Mouse (Mus musculus): Measurements from ENCODE around the gene Gm49369.
"Not testable (repeated sequence)": the region's sequence is repeated elsewhere in the genome, so short reads cannot be mapped to it uniquely, and the experiment has no call there.

The Gm49369 gene

DNA sequence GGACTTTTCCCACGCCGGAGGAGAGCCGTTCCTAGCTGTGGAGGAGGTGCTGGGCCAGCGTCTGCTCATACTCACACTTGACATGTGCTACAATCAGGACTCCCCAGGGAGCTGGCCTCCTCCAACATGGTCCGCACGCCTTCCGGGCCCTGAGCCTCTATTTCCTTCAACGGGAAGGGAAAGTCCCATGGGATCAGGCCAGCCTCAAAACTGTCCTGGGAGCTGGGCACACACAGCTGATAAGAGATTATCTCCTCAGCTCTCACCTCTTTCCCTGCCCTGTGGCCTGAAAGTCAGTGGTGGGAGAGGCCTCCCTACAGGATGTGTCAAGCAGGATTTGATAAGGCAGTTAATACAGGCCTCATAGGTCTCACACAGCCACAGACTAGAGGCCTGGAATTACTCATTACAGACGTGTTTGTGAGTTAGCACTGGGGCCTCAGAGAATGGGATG, 52.2 kb downstream of the Gm49369 start:
- no peak for DNase-seq (ENCODE audit: low read depth, low spot score)

DNA sequence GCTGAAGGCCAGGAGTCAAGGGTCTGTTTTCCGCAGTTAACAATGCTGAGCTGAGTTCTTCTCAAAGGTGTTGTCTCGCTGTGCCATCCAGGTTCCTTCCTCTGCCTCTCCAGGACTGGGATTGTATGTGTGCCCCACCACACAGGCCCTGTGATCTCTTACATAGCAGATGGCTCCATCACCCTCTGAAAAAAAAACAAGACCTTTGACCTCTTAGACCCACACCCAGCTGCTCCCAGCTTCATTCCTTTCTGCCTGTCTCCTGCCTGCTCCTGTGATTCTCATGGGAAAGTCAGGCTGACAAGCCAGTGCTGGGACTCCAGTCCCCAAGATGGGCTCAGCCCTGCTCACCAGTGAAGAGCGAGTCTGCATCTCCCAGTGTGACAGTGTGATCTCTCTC, 54.0 kb downstream of the Gm49369 start:
- DNase-seq (ENCODE audit: low read depth, low spot score) = no peak

DNA sequence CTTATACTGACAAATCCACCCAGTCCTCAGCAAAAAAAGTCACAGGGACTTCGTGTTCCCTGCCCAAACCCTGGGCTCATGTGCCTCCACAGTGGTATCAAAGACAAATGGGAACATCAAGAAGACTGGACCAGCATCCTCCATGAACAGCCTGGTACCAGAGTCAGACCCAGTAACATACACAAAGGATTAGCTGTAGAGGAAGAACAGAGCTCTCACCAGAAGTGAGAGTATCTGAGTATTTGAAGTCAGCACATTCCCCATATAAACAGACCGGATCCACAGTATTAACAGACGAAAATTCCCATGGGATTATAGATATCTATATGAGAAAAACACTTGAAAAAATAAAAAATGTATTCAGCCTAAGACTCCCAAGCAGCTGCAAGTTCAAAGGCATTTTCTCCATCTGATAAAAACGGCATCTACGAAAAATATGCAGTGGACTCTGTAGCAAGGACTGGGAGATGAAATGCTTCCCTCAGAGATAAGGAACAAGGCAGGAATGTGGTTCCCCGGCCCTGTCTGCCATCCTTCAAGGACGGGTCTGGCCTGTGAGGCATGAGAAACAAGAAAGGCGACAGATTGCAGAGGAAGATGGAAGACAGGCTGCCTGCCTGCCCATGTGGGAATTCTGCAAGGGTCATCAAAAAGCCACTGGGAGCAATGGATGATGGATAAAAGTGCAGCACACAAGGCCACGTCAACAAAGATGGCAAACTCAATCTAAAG, 55.6 kb downstream of the Gm49369 start:
- no peak for DNase-seq (ENCODE audit: low read depth, low spot score)

DNA sequence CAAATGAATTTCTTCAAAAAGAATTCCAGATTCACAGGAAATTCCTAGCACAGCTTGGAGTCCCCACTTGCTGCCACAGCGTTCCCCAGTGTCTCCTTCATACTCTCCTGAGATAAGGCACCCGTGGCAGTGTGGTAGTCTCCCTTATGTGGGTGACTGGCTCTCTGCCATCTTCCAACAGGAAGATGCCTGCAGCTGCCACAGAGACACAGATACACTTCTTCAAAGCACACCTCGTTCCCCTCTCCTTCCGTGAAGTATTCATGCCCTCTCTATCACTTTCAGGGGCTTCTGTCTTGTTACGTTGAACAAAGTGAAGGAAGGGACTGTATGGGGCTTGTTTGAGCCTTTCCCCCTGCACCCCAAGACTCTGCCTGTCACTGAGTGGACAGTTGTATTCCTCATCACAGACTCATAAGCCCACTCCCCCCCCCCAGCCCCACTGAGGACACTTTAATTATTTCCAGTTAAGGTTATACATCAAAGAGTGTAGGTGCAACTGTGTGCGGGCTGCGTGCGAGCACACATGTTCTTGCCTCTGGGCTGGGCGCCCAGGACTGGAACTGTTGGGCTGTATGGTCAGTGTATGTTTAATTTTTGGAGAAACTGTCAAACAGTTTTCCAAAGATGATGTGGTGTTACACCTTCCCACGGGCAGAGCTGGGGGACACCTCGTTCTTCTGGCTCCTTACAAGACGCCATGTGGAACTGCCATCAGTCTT, 58.9 kb downstream of the Gm49369 start:
- DNase-seq (ENCODE audit: low read depth, low spot score) = no peak

DNA sequence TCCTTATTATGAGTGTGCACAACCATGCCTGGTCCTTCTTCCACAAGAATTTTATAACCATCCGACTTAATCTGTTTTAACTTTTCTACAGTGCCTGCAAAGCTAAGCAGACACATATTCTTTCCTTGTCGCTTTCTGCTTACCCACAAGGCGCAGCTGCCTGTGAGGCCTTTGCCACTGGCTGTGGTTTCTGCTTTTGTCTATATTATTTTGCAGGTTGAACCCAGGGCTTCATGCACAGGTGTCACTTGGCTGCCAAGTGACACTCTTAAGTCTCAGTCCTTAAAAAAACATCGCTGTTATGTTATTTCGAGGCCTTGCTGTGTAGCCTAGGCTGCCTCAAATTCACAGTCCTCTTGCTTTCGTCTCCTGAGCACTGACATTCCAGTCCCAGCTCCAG, 59.8 kb downstream of the Gm49369 start:
- DNase-seq (ENCODE audit: low read depth, low spot score) = no peak

DNA sequence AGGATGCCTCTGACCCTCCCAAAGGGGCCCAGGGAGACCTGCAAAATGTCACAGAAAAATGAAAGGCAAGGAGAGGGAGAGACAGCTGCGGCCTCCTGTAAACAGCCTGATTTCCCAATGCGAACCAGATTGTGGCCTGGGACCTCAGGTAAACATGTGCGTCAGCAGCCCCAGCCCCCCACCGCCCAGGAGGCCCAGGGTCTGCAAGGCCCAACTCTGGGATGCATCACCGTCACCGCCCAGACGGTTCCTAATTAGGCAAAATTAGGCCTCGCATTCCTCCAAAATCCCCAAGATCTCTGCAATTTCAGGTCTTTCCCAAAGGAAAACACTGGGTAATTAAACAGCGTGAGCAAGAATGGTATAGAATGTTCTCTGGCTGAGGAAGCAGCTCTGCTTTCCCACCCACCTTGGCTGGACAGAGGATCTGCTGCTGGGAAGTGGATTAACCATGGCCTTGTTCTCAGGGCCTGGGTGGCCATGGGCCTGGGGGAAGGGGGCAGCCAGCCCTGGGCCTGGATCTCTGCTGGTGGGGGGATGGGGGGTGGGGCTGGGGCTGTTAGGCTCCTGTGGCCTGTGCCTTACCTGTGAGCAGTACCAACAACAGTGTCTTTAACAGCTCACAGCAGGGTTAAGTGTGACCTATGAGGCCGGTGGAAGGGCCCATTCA, 60.7 kb downstream of the Gm49369 start:
- not testable (repeated sequence) for DNase-seq (ENCODE audit: low read depth, low spot score)

Data from A20 (cell line).